Comparison of ENCODE assay signal across 13 mouse cellular contexts in the genomic region with DNA sequence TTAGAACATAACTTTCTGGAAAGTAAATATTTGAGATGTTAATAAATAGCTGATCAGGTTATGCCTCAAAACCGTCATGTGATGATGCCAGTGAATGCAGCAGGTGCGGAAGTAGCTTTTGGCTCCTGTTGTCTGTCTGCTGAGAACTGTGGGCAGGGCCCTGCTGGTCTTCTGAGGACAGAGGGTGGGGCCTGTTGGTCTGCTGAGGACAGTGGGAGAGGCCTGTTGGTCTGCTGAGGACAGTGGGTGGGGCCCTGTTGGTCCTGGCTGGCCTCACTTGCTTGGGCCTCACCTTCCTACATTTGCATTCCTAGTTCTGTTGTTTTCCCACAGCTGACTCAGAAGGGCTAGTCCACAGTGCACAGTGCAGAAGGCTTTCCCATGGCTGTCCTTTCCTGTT.
DNase-seq lines count a peak whose midpoint lies in the region; ATAC-seq and TF ChIP-seq lines count a peak whose summit lies in the region.
"Had no signal": no experiment of that assay in that cellular context is flagged by ENCODE, and none has a peak within 500 bp of the region (broad histone marks: within the 10 kb centered on the region; RNA-seq: fewer than 3 reads in every experiment).

No protein-coding gene starts in this region.

- ATAC-seq in stomach, postnatal 0 days (ENCODE audit: low FRiP score, low TSS enrichment), result peak; percentile 98

- H3K36me3 ChIP-seq in heart, embryonic 10.5 days, result 0 out of 2 replicates have a peak, but pooled peaks cover 4% of the 10 kb centered on the region
- H3K36me3 ChIP-seq in heart, adult 2 months (ENCODE audit: control insufficient read depth, insufficient read depth, low read length), result no peaks in the 10 kb centered on the region
- H3K36me3 ChIP-seq in stomach, postnatal 0 days (ENCODE audit: control insufficient read depth, insufficient read depth, low read length), result no peaks in the 10 kb centered on the region
- H3K36me3 ChIP-seq: liver, embryonic 13.5 days; neural tube, embryonic 12.5 days had no signal

- peak; percentile 45 for DNase-seq in heart, embryonic 10.5 days (ENCODE audit: low spot score)
- DNase-seq in heart, adult 2 months, result no peak
- DNase-seq in urinary bladder, postnatal 36 days (ENCODE audit: low spot score in 2 of 2), result peak; percentile 22 to 52
- no peak for DNase-seq in urinary bladder, adult 2 months (ENCODE audit: low spot score)
- DNase-seq in kidney, postnatal 25 days, result peak; percentile 6 to 64
- DNase-seq in stomach, postnatal 0 days (ENCODE audit: low spot score), result peak; percentile 83
- DNase-seq in yolk sac, embryonic 10.5 days (ENCODE audit: low spot score), result no peak
- no peak for DNase-seq in spleen, postnatal 4 days (ENCODE audit: low spot score in 2 of 2)
- DNase-seq: cerebellum, adult 11 months; liver, embryonic 13.5 days had no signal

- no peak overlapping the region for H3K27ac ChIP-seq in heart, embryonic 10.5 days
- no peak overlapping the region for H3K27ac ChIP-seq in heart, adult 2 months
- no peak overlapping the region for H3K27ac ChIP-seq in stomach, postnatal 0 days (replicated peaks)
- H3K27ac ChIP-seq: layer of hippocampus, adult 2 months; liver, embryonic 13.5 days; neural tube, embryonic 12.5 days had no signal

- intact Hi-C loops in heart, adult 2 months (cut with DNase I), result no loop called here

- H3K27me3 ChIP-seq in heart, embryonic 10.5 days (ENCODE audit: insufficient read depth, poor library complexity, severe bottlenecking), result no peaks in the 10 kb centered on the region
- H3K27me3 ChIP-seq in heart, adult 2 months (ENCODE audit: control insufficient read depth, insufficient read depth, low read length), result no peaks in the 10 kb centered on the region
- no peaks in the 10 kb centered on the region for H3K27me3 ChIP-seq in stomach, postnatal 0 days (ENCODE audit: control insufficient read depth, insufficient read depth, low read length)
- H3K27me3 ChIP-seq: liver, embryonic 13.5 days; neural tube, embryonic 12.5 days had no signal

- no peaks in the 10 kb centered on the region for H3K79me2 ChIP-seq in heart, adult 2 months (replicated peaks; ENCODE audit: control insufficient read depth, insufficient read depth, low read length)

- no peak overlapping the region for H3K9ac ChIP-seq in heart, adult 2 months (ENCODE audit: low read depth, low read length)
- H3K9ac ChIP-seq in stomach, postnatal 0 days (ENCODE audit: low read length), result no peak overlapping the region
- H3K9ac ChIP-seq: liver, embryonic 13.5 days; neural tube, embryonic 12.5 days had no signal

- 83% methylated on average over 2 of the region's 2 CpGs for WGBS in heart, embryonic 10.5 days
- 85% methylated on average over 2 of the region's 2 CpGs for WGBS in heart, adult 2 months
- 51% methylated on average over 2 of the region's 2 CpGs for WGBS in stomach, postnatal 0 days

- TF ChIP-seq CTCF in heart, adult 2 months (IDR thresholded peaks at IDR 0.05), result no peak
- no peak for TF ChIP-seq CTCF in stomach, postnatal 0 days (IDR thresholded peaks at IDR 0.05; ENCODE audit: low read depth)

- H3K4me2 ChIP-seq in stomach, postnatal 0 days (replicated peaks; ENCODE audit: low read depth), result no peak overlapping the region
- H3K4me2 ChIP-seq: heart, embryonic 11.5 days; liver, embryonic 13.5 days; neural tube, embryonic 12.5 days had no signal

- TF ChIP-seq EP300 in heart, adult 2 months (IDR thresholded peaks at IDR 0.05; ENCODE audit: insufficient read depth, low read depth, low read length), result no peak
- no peak for TF ChIP-seq EP300 in stomach, postnatal 0 days (optimal IDR thresholded peaks at IDR 0.05)

- TF ChIP-seq POLR2A in heart, adult 2 months (IDR thresholded peaks at IDR 0.05; ENCODE audit: insufficient read depth, low read depth, low read length), result no peak

- peaks cover 8% of the 10 kb centered on the region for H3K4me1 ChIP-seq in heart, embryonic 10.5 days
- no peaks in the 10 kb centered on the region for H3K4me1 ChIP-seq in heart, adult 2 months (ENCODE audit: control insufficient read depth, insufficient read depth, low read length)
- no peaks in the 10 kb centered on the region for H3K4me1 ChIP-seq in stomach, postnatal 0 days (replicated peaks; ENCODE audit: control insufficient read depth, insufficient read depth)
- H3K4me1 ChIP-seq: liver, embryonic 13.5 days; neural tube, embryonic 12.5 days had no signal

- no peak overlapping the region for H3K4me3 ChIP-seq in heart, embryonic 10.5 days
- no peak overlapping the region for H3K4me3 ChIP-seq in heart, adult 2 months
- H3K4me3 ChIP-seq in stomach, postnatal 0 days (ENCODE audit: low read depth, low read length), result no peak overlapping the region
- H3K4me3 ChIP-seq: layer of hippocampus, adult 2 months; liver, embryonic 13.5 days; neural tube, embryonic 12.5 days had no signal

- 0 out of 2 replicates have a peak, but pooled peaks cover 5% of the 10 kb centered on the region for H3K9me3 ChIP-seq in heart, embryonic 10.5 days
- no peaks in the 10 kb centered on the region for H3K9me3 ChIP-seq in stomach, postnatal 0 days (ENCODE audit: control insufficient read depth, low read length)
- H3K9me3 ChIP-seq: liver, embryonic 13.5 days had no signal

Comparison
In these comparisons a context has a peak if more than half of its experiments do, and no peak if none do; other contexts are left out.
1. DNase-seq: peak in heart, embryonic 10.5 days (single experiment), urinary bladder, postnatal 36 days (2 of 2), kidney, postnatal 25 days (2 of 2) and stomach, postnatal 0 days (single experiment); none in heart, adult 2 months (0 of 2), urinary bladder, adult 2 months (single experiment), yolk sac, embryonic 10.5 days (single experiment) and spleen, postnatal 4 days (0 of 2).